Mouse (Mus musculus) colon, adult 2 months (tissue): ENCODE measurements around the gene Arhgap33. TPM values are rescaled to one million over a fixed set of nuclear protein-coding genes. Genes with fewer than 3 reads are reported as not detected.

Experiments
- polyA plus RNA-seq: library from polyadenylated mRNA; depleted of rRNA; stranded (reverse); fragments of >200 nt; gene quantifications from 2 replicates; pipeline ENCODE4 v1.2.3, GENCODE M21; 2012; rRNA removed

Gene Arhgap33
- polyA plus RNA-seq, result 17.3 and 18.3 TPM in 2 replicates

DNA sequence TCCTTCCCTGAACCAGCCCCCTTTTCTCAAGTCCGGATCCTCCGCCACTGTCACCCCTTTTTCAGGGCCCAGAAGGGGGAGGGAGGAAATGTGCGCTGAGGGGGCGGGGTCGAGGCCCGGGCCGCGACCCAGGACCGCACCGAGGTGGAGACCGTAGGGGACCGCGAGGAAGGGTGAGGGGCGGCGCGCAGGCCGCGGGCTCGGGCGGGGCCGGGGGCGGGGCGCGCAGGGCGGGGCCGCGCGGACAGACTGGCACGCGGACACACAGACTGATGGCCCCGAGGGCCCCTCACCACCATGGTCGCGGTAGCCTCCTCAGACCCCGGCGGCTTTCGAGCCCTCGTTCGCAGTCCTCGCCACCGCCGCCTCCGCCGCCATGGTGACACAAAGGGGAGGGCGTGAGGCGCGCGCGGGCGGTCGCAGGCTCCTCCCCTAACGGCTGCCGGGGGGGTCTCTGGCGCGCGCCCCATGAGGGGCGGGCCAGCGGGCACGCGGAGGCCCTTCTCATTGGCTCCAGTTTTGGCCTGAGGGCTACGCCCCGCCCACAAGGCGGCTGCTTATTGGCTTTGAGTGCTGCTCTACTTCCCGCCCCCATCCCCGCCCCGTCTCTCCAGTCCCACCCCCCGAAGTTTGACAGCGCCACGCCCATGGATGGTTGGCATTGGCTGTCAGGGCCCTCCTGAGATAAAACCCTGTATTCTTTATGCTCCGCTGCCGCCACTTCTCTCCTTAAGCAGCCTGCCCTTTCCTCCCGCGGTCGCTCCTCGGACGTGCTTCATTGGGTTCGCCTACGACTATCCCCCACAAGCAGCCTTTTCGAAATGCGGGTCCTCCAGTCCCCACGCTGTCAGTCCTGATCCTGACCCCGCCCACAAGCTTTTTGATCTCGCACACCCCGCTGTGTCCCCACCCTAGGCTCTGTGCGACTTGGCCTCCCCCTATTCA, at the start of gene Arhgap33:
Gene Arhgap33 (minus strand): TSS at position 428 of the 945 bp plus-strand sequence.

DNA sequence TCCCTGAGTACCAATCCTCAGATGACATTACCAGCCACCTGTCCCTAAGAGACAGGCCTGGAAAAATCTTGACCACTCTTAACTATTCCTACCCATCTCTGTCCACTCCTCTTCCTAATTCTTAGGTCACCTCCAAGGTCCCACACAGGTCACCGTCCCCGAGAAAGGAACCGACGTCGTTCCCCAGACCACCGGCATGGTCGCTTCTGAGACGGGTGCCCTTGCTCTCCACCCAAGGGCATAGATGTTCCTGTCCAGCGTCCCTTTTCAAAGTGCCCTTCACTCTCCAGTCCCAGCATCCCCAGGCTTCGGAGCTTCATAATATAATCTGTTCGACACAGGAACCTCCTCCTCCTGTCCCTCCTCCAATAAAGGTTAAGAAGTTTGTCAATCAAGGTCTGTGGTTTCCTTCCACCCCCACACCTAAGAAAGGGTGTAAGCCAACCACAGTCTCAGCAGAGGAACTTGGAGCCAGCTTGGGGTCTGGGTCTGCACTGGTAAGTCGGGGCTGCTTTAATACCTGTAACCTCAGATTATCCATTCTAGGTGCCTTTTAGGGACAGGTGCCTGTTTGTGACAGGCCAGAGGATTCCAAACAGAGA, 30.2 kb upstream of the Arhgap33 start, which contains the start of gene Igflr1:
Gene Igflr1 (plus strand): TSS at position 458 of the 602 bp plus-strand sequence.

DNA sequence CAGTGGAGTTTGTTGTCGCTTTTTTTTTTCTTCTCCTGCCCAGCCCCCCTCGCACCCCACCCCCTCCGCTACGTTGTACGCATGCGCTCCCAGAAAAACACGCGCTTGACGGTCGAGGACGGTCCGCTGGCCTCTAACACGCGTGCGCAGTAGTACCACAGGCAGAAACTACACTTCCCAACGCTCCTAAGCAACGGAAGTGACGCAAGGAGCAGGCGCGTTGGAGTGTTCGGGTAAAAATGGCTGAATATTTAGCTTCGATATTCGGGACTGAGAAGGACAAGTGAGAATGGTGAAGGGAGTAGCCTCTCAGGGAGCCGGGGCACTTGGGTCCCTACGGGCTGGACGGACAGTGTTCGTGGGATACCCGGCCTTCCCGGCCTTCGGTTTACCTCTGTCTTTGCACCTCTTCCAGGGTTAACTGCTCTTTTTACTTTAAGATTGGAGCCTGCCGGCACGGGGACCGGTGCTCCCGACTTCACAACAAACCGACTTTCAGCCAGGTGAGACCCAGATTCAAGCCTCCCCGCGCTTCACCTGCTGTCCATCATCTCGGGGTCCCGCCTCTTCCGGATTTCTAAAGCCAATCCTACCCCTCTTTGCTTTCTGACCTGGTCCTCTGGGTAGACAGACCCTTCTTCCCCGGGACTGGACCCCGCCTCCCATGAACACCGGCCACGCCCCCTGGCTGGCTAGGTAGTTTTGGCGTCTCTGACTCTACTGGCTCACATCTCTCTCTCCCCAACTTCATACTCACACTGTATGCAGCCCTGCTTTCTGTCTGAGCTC, 28.5 kb upstream of the Arhgap33 start, which contains the start of the genes U2af1l4, Gm49396 and Psenen:
Gene U2af1l4 (plus strand): TSS at position 185 of the 789 bp plus-strand sequence.
Gene Gm49396 (plus strand): TSS at position 228 of the 789 bp plus-strand sequence.
Gene Psenen (minus strand): TSS at position 511 of the 789 bp plus-strand sequence.

DNA sequence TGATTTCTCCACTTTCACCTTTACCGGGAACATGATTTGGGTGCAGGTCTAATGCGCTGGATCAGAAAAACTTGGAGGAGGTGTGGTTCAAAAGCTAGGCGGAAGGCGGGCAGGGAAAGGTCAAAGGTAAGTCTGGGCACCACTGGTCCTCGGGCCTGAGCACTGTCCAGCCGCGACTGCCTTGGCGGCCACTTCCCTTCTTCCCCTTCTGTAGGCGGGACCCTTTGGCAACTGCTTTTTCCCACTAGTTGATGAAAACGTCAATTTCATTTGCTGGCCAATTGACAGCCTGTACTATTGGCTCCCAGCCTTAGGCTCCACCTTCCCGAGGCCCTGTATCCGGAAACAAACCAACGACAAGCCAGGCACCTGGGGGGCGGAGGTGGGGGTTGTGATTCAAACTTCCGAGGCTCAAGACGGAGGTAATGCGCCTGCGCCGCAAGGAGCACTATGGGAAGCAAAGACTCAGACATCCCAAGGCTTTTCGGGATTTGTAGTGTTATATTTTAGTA, 24.6 kb upstream of the Arhgap33 start, which contains the start of gene Lin37:
Gene Lin37 (minus strand): TSS at position 396 of the 512 bp plus-strand sequence.

GRCm38 (mm10) chr7:30552102-30553020, 17.5 kb upstream of the Arhgap33 start, which contains the start of the genes Hspb6 and Proser3:
Hspb6 (plus strand) TSS chr7:30552178.
Proser3 (minus strand) TSS chr7:30552299.

DNA sequence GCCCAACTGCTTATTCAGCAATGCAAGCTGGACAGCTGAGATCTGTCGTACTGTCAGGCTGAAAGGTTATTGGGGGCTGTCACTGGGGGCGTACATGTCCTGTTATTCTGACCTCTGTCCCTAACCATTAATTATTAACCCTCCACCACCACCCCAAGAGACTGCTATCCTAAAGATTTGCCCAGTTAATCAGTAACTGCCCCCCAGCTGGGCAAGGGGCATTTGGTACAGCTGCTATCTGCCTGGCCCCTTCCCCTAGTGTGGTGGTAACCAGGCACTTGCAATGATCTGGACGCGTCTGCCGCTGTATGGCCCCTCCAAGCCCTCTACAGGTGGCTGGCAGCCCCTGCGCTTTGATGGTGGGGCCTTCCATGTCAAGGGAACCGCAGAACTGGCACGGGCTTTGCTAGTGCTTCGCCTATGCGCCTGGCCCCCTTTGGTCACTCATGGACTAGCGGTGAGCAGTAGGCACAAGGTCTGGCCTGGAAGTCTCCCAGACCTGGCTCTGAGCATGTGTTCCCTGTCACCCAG, 41.4 kb downstream of the Arhgap33 start, which contains the start of gene Prodh2:
Gene Prodh2 (plus strand): TSS at position 222 of the 531 bp plus-strand sequence.

Other genes starting within 250 kb of the Arhgap33 start
- 11.3 and 14.7 TPM in 2 replicates for gene Clip3, start 243.3 kb downstream of the Arhgap33 start, polyA plus RNA-seq
- gene Alkbh6, start 226.3 kb downstream of the Arhgap33 start, polyA plus RNA-seq, result 165 and 192 TPM in 2 replicates
- 11.0 and 13.9 TPM in 2 replicates for gene Syne4, start 220.3 kb downstream of the Arhgap33 start, polyA plus RNA-seq
- 1.2 and 1.4 TPM in 2 replicates for gene E130208F15Rik, start 213.3 kb downstream of the Arhgap33 start, polyA plus RNA-seq
- gene Sdhaf1, start 211.2 kb downstream of the Arhgap33 start, polyA plus RNA-seq, result 26.8 and 37.9 TPM in 2 replicates
- gene Lrfn3, start 172.3 kb downstream of the Arhgap33 start, polyA plus RNA-seq, result 25.6 and 26.3 TPM in 2 replicates
- gene Tyrobp, start 121.3 kb downstream of the Arhgap33 start, polyA plus RNA-seq, result 54.3 and 84.5 TPM in 2 replicates
- 12.2 and 17.0 TPM in 2 replicates for gene Hcst, start 115.2 kb downstream of the Arhgap33 start, polyA plus RNA-seq
- gene Nfkbid, start 113.3 kb downstream of the Arhgap33 start, polyA plus RNA-seq, result 7.8 and 8.1 TPM in 2 replicates
- 49.6 and 52.2 TPM in 2 replicates for gene Aplp1, start 89.5 kb downstream of the Arhgap33 start, polyA plus RNA-seq
- 0.35 and 0.52 TPM in 2 replicates for gene Kirrel2, start 77.4 kb downstream of the Arhgap33 start, polyA plus RNA-seq
- gene Nphs1, start 76.7 kb downstream of the Arhgap33 start, polyA plus RNA-seq, result 0.03 and 0.80 TPM in 2 replicates
- gene Prodh2, start 41.4 kb downstream of the Arhgap33 start, polyA plus RNA-seq, result not detected in 2 replicates
- gene Hspb6, start 17.1 kb upstream of the Arhgap33 start, polyA plus RNA-seq, result 80.2 and 99.4 TPM in 2 replicates
- 8.5 TPM in 2 replicates for gene Proser3, start 17.2 kb upstream of the Arhgap33 start, polyA plus RNA-seq
- 32.0 and 32.4 TPM in 2 replicates for gene Lin37, start 24.8 kb upstream of the Arhgap33 start, polyA plus RNA-seq
- 40.8 and 56.2 TPM in 2 replicates for gene U2af1l4, start 28.2 kb upstream of the Arhgap33 start, polyA plus RNA-seq
- 1.2 and 1.4 TPM in 2 replicates for gene Gm49396, start 28.3 kb upstream of the Arhgap33 start, polyA plus RNA-seq
- gene Psenen, start 28.6 kb upstream of the Arhgap33 start, polyA plus RNA-seq, result 109 and 156 TPM in 2 replicates
- gene Igflr1, start 30.4 kb upstream of the Arhgap33 start, polyA plus RNA-seq, result 7.7 and 8.8 TPM in 2 replicates
- gene Kmt2b, start 53.7 kb upstream of the Arhgap33 start, polyA plus RNA-seq, result 46.0 and 47.1 TPM in 2 replicates
- 5.3 and 6.6 TPM in 2 replicates for gene Zbtb32, start 63.8 kb upstream of the Arhgap33 start, polyA plus RNA-seq
- gene Upk1a, start 77.8 kb upstream of the Arhgap33 start, polyA plus RNA-seq, result 24.9 and 37.7 TPM in 2 replicates
- 423 and 473 TPM in 2 replicates for gene Cox6b1, start 91.1 kb upstream of the Arhgap33 start, polyA plus RNA-seq
- gene Etv2, start 100.8 kb upstream of the Arhgap33 start, polyA plus RNA-seq, result not detected in 2 replicates
- gene Rbm42, start 115.3 kb upstream of the Arhgap33 start, polyA plus RNA-seq, result 82.7 and 93.1 TPM in 2 replicates
- gene Haus5, start 129.9 kb upstream of the Arhgap33 start, polyA plus RNA-seq, result 7.2 and 8.7 TPM in 2 replicates
- not detected in 2 replicates for gene Pmis2, start 136.5 kb upstream of the Arhgap33 start, polyA plus RNA-seq
- gene 2200002J24Rik, start 163.9 kb upstream of the Arhgap33 start, polyA plus RNA-seq, result 0.91 and 1.2 TPM in 2 replicates
- 0.51 and 0.90 TPM in 2 replicates for gene Atp4a, start 177.1 kb upstream of the Arhgap33 start, polyA plus RNA-seq
- gene Tmem147, start 194.5 kb upstream of the Arhgap33 start, polyA plus RNA-seq, result 158 and 172 TPM in 2 replicates
- not detected in 2 replicates for gene Gapdhs, start 208.6 kb upstream of the Arhgap33 start, polyA plus RNA-seq
- gene Sbsn, start 216.4 kb upstream of the Arhgap33 start, polyA plus RNA-seq, result 1.2 and 1.8 TPM in 2 replicates
- gene Dmkn, start 228.7 kb upstream of the Arhgap33 start, polyA plus RNA-seq, result 3.6 and 5.1 TPM in 2 replicates